Mouse (Mus musculus) lung, postnatal 0 days (tissue): ENCODE data around the gene Prkcz.

Experiments used
- CTCF ChIP-seq: IDR thresholded peaks from 2 replicates; pipeline ENCODE4 v1.5.1; 2016; ENCODE audit warnings: antibody characterized with exemption, mild to moderate bottlenecking
- EP300 ChIP-seq: IDR thresholded peaks from 2 replicates; pipeline ENCODE4 v1.6.1; 2016; ENCODE audit warnings: antibody characterized with exemption, mild to moderate bottlenecking, control low read depth

- TF ChIP-seq CTCF (no peak), EP300 (no peak)
Measured at GRCm38 (mm10) chr4:155286090-155286489, 75.1 kb downstream of the Prkcz start.
